Mouse (Mus musculus) hindlimb bud, embryonic 11.5 days (tissue): Measurements from ENCODE around the gene Spata16.
"Not testable (repeated sequence)": the region's sequence is repeated elsewhere in the genome, so short reads cannot be mapped to it uniquely, and the experiment has no call there.

ENCODE experiments used
- DNase-seq: peaks from one replicate; pipeline ENCODE4 v3.0.0-alpha.2; 2012; ENCODE audit warnings: low read depth, low spot score; ENCODE audit errors: extremely low spot score

Spata16 gene

DNA sequence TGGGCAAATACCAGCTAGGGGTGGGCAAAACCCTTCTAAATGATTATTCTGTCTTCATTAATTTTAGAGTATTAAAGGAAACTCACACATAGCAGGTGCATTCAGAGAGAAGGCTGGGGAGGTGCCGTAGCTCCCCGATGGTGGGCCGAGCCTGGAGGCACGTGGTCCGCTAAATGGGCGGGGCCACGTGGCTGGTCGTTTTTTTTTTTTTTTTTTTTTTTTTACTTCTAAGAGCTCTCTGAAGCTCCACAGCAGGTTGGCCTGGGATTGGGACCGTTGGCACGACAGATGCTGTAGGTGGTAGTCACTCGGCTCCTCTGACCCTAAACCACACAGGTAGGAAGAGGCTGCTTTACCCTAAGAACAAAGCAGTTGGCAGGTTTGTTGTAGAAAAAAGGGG is at the start of gene Spata16:
TSS of gene Spata16 (plus strand) at position 219 of the 400 bp plus-strand sequence.
- DNase-seq = no peak

- DNase-seq = no peak
Observed at GRCm38 (mm10) chr3:26604861-26605260, 32.6 kb upstream of the Spata16 start.

GRCm38 (mm10) chr3:26608531-26608930 is 28.9 kb upstream of the Spata16 start:
- no peak for DNase-seq

DNA sequence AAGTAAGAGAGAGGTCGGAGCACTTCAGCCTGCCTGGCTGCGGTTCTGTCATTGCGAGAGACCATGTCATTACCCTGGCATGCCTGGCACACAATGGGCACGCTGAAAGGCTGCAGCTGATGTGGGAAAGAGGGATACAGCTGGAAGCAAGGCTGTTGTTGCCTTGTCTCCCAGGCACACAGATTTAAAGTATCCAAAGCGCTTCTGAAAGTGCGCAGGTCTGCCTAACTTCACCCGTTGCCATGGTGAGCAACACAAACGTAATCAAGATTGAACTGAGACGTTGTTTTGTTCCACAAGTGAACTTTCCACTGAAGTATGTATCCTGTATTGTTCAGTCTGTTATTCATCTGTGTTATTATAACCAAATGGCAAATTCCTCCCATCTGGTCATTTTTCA is 1.8 kb downstream of the Spata16 start:
- no peak for DNase-seq

DNA sequence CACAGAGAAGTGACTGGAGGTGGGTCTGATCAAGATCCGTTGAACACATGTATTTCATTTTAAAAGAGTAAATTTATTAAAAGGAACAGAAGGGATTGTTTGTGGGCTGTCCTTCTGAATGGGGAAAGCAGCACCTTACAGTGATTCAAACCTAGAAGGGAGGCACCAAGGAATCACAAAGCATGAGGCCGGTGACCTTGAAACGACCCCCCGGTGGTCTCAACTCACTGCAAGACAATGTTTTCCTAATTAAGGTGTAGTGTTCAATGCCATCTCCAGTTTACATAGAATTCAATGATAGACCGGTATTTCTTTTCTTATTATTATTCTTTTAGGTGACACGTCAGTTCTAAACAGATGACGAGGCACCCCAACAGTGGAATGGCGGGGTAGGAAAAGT is 2.4 kb downstream of the Spata16 start:
- DNase-seq = no peak

DNA sequence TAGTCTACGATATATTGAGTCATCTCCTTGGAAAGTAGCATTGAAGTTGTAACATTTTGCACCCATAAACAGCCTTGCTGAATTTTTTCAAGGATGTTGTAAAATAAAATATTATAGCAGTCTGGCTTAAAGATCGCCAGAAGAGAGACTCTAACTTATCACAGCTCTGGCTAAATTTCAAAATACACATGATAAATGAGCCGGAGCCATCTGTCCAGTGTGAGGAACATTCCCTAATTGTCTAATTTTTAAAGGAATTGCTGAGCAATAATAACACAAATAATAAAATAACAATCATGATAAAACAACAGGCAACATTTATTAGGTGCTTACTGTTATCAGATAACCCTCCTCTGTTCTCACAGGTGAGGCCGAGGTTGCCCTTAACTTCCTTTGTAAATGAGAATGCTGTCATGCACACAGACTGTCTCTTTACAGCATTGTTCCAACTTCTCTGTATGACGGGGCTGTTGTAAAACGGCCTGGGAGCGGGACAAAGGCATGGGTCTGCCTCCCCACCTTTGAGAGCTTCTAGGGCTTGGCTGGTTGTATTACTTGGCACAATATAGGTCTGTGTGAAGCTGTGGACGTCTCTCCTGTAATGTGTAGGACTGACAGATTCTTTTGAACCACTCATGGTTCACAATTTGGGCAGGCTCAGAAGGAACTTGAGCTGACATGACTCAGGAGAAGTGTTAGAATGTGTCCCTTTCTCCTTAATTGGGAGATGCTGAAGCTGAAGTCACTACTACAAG is 3.1 kb downstream of the Spata16 start:
- no peak for DNase-seq

DNA sequence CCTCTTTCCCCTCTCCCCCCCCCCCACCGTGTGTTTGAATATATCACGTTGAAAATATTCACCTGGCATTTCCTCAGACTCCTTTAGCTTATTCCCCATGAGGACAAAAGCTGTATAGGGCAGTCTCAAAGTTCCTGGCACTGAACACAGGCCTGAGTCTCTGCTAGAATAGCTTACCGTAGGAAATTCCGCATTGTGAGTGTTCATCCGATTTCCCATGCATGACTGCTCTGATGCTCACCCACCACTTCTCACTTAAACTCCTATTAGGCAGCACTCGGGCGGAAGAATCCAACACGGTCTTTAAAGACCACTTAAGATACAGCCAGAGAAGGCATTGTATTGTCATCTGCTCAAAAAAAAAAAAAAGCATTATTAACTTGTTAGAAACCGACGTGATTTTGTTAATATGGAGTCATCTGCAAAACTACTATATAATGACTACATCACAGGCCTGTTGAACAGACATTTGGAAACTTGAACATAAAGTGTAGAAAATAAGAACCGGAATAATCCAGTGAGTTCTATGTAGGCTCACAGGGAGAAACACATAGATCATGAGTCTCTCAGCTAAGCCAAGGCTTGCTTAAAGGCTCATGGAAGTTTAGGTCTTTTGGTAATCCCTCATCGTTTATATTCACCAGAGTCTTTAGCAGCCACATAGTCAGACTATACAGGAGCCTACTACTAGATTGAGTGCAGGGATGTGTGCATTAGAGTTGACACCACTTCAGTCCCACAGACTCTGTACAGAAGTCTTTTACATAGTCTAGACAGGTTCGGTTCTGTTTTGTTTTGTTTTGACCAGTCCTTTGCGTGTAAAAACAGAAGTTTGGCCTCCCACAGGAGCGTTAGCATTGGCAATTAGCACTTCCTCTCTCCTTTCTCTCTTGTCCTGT is 4.2 kb downstream of the Spata16 start:
- DNase-seq = no peak

DNA sequence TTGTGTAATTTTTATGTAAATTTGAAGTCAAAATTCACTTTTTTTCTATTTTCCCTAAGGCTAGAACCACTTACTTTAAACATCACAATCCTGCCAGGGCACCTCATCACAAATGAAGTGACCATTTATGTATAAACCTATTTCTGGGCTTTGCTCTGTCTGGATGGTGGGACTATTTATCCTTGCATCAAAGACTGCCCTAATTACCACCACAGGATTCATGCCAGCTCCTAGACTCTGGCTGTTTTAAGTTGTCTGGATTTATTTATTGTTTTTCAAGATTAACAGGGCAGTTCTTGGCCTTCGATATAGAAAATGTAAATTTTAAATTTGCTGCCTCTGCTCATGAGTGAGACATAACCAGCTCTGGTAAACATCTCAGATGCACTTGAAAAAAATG is 6.7 kb downstream of the Spata16 start:
- DNase-seq = no peak

DNA sequence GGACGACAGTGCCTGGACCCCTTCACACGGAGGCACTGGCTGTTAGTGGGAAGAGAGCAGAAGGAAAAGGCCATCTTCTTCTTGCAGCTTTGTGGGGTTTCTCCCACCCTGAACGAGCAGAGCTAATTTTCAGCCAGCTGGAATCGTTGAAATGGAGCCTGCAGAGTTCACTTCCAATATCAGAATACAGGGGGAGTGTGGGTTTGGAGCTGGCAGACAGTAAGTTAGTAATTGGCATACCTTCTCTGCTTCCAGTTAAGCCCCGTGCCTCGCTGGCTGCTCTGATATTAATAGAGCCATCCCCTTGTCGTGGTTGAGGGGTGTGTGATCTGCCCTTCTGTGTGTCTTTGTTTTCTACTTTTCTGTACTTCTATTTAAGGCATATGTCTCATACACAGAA is 9.4 kb downstream of the Spata16 start:
- no peak for DNase-seq

DNA sequence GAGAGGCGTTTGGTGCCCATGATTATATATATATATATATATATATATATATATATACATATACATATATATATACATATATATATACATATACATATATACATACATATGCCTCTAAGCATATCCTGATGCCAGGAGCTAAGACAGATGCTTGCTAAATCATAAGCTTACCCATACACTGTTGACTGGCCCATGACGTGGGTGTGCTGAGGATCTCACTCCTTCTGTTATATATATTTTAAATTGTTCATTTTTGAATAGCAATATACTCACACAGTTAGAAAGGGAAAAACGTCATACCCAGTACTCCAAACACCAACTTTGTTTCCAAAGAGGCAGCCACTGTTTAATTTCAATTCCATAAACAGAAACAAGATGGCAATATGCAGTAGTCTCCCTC is 48.4 kb downstream of the Spata16 start:
- DNase-seq = no peak

GRCm38 (mm10) chr3:26709492-26709891 is 72.1 kb downstream of the Spata16 start:
- not testable (repeated sequence) for DNase-seq

GRCm38 (mm10) chr3:26727526-26727925 is 90.1 kb downstream of the Spata16 start:
- DNase-seq = no peak

DNA sequence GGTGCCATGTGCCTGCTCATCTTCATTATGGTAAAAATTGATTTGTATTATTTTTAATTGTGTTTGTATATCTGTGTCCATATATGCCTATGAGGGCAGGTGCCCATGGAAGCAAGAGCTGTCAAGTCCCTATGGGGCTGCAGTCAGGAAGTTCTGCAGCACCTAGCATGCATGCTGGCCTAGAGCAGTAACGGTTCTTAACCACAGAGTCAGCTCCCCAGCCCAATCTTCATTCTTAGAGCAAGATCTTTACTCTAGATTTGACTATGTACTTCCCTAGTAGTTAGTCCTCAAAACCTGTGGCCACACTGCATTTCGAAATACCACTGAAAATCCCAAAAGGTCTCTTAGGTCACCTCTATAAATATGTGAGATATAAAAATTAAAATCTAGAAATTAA is 113.1 kb downstream of the Spata16 start:
- no peak for DNase-seq

DNA sequence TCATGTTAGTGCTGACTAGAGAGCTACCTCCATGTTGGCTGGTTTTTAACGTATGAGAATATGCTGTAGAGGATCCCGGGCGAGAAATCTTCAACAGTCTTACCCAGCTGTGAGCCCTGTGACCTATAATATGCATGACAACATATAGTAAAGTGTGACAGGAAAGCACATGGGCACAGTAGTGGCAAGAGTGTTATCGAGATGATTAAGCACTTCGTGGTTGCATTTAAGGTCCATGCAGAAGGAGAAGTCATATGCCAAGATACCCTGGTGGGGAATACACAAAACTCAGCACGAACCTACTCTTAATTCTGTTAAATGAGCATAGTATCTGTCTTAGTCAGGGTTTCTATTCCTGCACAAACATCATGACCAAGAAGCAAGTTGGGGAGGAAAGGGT is 115.0 kb downstream of the Spata16 start:
- DNase-seq = no peak

GRCm38 (mm10) chr3:26793334-26794101 is 156.1 kb downstream of the Spata16 start:
- no peak for DNase-seq

DNA sequence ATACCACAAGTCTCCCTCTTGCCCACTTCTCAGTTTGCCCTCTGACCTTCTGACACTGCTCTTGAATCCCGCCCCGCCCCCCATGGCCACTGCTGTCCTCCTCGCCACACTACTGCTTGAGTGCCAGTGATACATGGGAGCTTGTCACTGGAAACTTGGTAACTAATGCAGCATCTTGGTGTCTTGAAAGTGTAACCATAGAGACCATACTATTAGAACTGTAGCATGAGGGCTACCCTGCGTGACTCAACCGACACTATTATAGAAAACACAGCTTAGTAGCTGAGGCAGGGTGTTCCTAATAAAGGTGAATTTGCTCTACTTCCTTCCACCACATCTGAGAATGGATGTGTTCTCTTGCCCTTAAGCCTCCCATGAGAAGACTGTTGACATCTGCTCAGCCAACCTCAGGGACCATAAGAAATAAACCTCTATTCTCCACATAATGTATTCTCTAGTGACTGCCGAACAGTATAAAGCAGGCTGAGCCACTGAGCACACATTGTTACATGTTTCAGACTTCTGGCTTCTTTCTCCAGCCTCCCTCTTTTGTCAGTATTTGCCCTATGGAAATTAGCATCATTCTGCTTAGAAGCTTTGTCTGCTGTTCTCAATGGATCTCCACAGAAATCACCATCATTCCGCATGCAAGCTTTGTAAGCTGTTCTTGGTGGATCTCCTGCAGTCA is 158.6 kb downstream of the Spata16 start:
- no peak for DNase-seq

DNA sequence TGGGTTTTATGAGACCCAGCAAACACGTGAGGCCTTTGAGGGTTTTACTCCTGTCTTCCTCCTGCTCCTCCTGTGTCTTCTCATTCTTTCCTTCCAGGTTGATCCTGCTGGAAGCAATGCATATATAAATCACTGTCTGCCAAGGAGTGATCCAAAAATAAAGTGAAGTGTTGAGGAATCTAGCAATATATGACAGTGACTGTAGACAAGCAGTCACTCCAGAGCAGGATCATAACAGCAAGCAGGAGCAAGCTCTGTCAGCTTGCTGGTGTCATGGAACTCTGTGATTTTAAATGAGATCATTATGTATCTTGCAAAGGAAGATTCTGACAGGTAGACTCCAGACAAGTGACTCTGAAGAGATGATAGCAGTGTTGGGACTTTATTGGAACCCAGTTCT is 159.5 kb downstream of the Spata16 start:
- DNase-seq = no peak

DNA sequence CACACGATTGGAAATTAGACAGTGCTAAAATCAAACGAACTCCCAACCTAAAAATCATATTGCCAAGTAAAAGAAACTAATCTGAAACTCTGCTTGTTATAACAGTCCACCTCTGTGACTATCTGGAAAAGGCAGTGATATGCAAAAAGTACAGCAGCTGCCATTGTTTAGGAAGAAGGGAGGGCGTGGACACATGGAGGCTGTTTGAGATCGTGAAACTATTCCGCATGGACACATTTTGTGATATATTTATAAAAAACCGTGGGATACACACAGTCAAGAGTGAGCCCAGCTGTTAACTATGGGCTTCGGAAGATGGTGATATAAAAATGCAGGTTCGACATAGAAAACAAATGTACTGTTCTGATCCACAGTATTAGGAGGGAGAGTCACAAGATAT is 176.9 kb downstream of the Spata16 start:
- DNase-seq = no peak

GRCm38 (mm10) chr3:26815764-26816163 is 178.3 kb downstream of the Spata16 start:
- DNase-seq = no peak

DNA sequence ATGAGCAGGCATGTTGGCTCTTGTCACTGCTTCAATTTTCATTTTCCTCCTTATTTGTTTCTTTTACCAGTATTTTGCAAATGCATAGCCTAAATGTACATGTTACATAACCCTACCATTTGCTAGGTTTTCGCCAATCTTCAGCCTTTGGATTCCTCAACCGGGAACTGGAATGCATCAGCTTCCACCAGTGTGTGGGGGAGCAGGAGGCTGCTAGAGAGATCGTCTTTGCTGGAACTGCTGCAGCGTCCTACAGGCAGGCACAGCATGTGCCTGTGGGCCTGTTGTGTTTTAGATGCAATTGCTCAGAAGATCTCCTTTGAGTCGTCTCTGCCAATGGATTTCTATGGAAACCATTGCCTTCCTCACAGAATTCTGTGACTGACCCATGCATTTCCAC is 182.0 kb downstream of the Spata16 start:
- DNase-seq = no peak
